Mouse (Mus musculus): Measurements from ENCODE around the gene Kpnb1.

- TF ChIP-seq POLR2A (IDR thresholded peaks at IDR 0.05; ENCODE audit: low read depth, low read length): no peak
- TF ChIP-seq CTCF (IDR thresholded peaks at IDR 0.05; ENCODE audit: extremely low read depth, insufficient read depth, insufficient read length, insufficient replicate concordance): no peak
Measured at GRCm38 (mm10) chr11:97199519-97199918, 11.8 kb upstream of the Kpnb1 start.
